Mouse (Mus musculus): ENCODE data around the gene Bet1. TPM values are rescaled to one million over a fixed set of nuclear protein-coding genes. Genes with fewer than 3 reads are reported as not detected.

Bet1 gene
- 4.0 and 8.0 TPM in 2 replicates for polyA plus RNA-seq (2012; rRNA removed)

DNA sequence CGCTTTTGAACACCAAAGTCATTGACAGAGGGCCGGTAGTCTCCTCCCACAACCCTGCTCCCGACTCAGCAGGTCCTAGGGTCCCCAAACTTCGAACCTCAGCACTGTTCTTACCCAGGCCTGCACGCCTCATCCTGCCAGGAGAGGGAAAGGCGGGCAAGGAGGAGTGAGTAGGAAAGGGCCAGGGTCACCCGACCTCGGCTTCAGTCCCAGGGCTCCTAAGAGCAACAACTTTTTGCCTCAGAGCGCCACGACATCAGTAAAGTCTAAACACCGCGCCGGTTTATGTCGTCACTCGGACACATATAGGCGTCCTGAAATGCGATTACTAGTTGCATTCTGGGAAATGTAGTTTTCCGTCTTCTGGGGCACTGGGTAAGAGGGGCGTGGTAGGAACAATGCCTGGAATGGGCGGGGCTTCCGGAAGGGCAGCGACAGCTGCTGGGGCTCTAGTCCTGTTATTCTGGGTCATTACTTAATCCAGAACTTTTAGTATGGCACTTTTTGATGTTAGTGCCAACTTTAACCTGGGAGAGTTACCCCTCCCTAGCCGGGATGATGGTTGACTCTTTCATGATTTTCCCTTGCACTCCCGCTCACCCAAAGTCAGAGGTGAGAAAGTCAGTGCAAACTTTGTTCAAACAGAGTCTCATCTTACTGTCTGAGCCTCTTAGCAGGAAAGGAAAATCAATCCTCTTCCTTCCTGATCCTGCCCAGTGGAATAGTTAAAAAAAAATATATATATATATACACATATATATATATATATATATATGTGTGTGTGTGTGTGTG, at the start of gene Bet1:
Bet1 (minus strand) TSS at position 310 of the 792 bp plus-strand sequence.
- H3K4me3 ChIP-seq (ENCODE audit: low read depth, low read length) = peak within 1 kb of the TSS; percentile 100
- TF ChIP-seq POLR2A (IDR thresholded peaks at IDR 0.05; ENCODE audit: low read depth, low read length) = 0 out of 2 replicates have a peak, but pooled peaks have one; percentile 40
- no peak for TF ChIP-seq CTCF (IDR thresholded peaks at IDR 0.05; ENCODE audit: extremely low read depth, insufficient read length, insufficient replicate concordance, low read depth, low read length)
- H3K36me3 ChIP-seq (ENCODE audit: control insufficient read depth, insufficient read depth, low read length) = 0 out of 2 replicates have a peak, but pooled peaks cover 2% of the 10 kb centered on the region
- peaks cover 2% of the 10 kb centered on the region; the same call in 1 of the 2 replicates for H3K4me1 ChIP-seq (ENCODE audit: control insufficient read depth, insufficient read depth, insufficient read length, low read length)
- WGBS = 1% methylated on average over 24 of the region's 24 CpGs
- H3K27ac ChIP-seq (ENCODE audit: insufficient read depth, low read depth, low read length) = peak within 1 kb of the TSS; percentile 83
- no peaks in the 10 kb centered on the region for H3K27me3 ChIP-seq (ENCODE audit: control insufficient read depth, insufficient read depth, low read length)

DNA sequence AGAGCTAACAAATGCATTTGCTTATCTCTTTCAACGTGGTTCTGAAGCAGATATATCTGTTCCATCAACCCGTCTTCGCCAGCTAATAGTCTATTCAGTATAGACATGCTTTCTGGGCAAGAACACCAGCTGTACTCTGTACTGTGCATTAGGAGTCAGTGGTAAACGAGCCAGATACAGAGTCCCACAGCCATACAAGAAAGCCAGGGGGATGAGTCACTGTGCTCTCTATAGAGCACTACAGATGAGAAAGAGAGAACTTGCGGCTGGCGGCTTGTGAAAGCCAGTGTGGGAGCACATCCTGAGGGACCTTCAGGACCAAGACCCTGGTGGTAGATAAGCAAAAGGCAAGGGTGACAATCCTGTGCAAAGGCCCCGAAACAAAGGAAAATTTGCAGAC, 45.5 kb upstream of the Bet1 start:
- Histone ChIP-seq H3K27ac (ENCODE audit: insufficient read depth, low read depth, low read length) (no peak overlapping the region), H3K4me1 (ENCODE audit: control insufficient read depth, insufficient read depth, insufficient read length, low read length) (no peaks in the 10 kb centered on the region), H3K4me3 (ENCODE audit: low read depth, low read length) (no peak overlapping the region), H3K36me3 (ENCODE audit: control insufficient read depth, insufficient read depth, low read length) (no peaks in the 10 kb centered on the region), H3K27me3 (ENCODE audit: control insufficient read depth, insufficient read depth, low read length) (no peaks in the 10 kb centered on the region)
- 67% methylated on average over 7 of the region's 7 CpGs for WGBS
- no peak for TF ChIP-seq POLR2A (IDR thresholded peaks at IDR 0.05; ENCODE audit: low read depth, low read length)
- TF ChIP-seq CTCF (IDR thresholded peaks at IDR 0.05; ENCODE audit: extremely low read depth, insufficient read length, insufficient replicate concordance, low read depth, low read length) = no peak

DNA sequence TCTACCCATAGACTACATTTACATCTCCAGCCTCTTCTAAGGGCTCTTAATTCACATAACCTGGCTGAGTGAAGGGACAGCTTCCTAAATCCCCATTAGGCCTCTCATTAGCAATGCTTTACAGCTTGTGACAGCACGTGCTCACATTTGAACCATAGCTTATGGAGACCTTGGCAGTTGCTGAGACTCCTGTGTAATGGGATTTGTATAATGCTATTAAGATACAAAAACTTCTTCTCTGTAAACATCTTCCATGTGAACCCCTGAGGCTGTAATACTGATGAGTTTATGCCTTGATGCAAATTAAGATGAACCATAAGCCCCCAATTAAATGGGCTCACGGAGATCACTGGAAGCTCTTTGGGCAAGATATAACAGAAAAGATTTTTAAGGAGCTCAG, 44.4 kb upstream of the Bet1 start:
- H3K27me3 ChIP-seq (ENCODE audit: control insufficient read depth, insufficient read depth, low read length) = no peaks in the 10 kb centered on the region
- H3K36me3 ChIP-seq (ENCODE audit: control insufficient read depth, insufficient read depth, low read length) = no peaks in the 10 kb centered on the region
- no peaks in the 10 kb centered on the region for H3K4me1 ChIP-seq (ENCODE audit: control insufficient read depth, insufficient read depth, insufficient read length, low read length)
- TF ChIP-seq POLR2A (IDR thresholded peaks at IDR 0.05; ENCODE audit: low read depth, low read length) (no peak), CTCF (IDR thresholded peaks at IDR 0.05; ENCODE audit: extremely low read depth, insufficient read length, insufficient replicate concordance, low read depth, low read length) (no peak)
- 58% methylated on average over 2 of the region's 2 CpGs for WGBS
- H3K4me3 ChIP-seq (ENCODE audit: low read depth, low read length) = no peak overlapping the region
- H3K27ac ChIP-seq (ENCODE audit: insufficient read depth, low read depth, low read length) = no peak overlapping the region

- no peaks in the 10 kb centered on the region for H3K4me1 ChIP-seq (ENCODE audit: control insufficient read depth, insufficient read depth, insufficient read length, low read length)
- H3K27ac ChIP-seq (ENCODE audit: insufficient read depth, low read depth, low read length) = no peak overlapping the region
- WGBS = 74% methylated on average over 1 of the region's 1 CpGs
- H3K4me3 ChIP-seq (ENCODE audit: low read depth, low read length) = no peak overlapping the region
- no peaks in the 10 kb centered on the region for H3K27me3 ChIP-seq (ENCODE audit: control insufficient read depth, insufficient read depth, low read length)
- H3K36me3 ChIP-seq (ENCODE audit: control insufficient read depth, insufficient read depth, low read length) = no peaks in the 10 kb centered on the region
- TF ChIP-seq CTCF (IDR thresholded peaks at IDR 0.05; ENCODE audit: extremely low read depth, insufficient read length, insufficient replicate concordance, low read depth, low read length) = no peak
- TF ChIP-seq POLR2A (IDR thresholded peaks at IDR 0.05; ENCODE audit: low read depth, low read length) = no peak
Measured at GRCm38 (mm10) chr6:4118611-4119010, 31.8 kb upstream of the Bet1 start.

GRCm38 (mm10) chr6:4090423-4090822, 3.7 kb upstream of the Bet1 start:
- no peak for TF ChIP-seq CTCF (IDR thresholded peaks at IDR 0.05; ENCODE audit: extremely low read depth, insufficient read length, insufficient replicate concordance, low read depth, low read length)
- no peak for TF ChIP-seq POLR2A (IDR thresholded peaks at IDR 0.05; ENCODE audit: low read depth, low read length)
- H3K36me3 ChIP-seq (ENCODE audit: control insufficient read depth, insufficient read depth, low read length) = no peaks in the 10 kb centered on the region
- H3K27ac ChIP-seq (ENCODE audit: insufficient read depth, low read depth, low read length) = no peak overlapping the region
- WGBS = 45% methylated on average over 2 of the region's 2 CpGs
- H3K4me1 ChIP-seq (ENCODE audit: control insufficient read depth, insufficient read depth, insufficient read length, low read length) = no peaks in the 10 kb centered on the region; the same call in 1 of the 2 replicates
- no peaks in the 10 kb centered on the region for H3K27me3 ChIP-seq (ENCODE audit: control insufficient read depth, insufficient read depth, low read length)
- no peak overlapping the region for H3K4me3 ChIP-seq (ENCODE audit: low read depth, low read length)

DNA sequence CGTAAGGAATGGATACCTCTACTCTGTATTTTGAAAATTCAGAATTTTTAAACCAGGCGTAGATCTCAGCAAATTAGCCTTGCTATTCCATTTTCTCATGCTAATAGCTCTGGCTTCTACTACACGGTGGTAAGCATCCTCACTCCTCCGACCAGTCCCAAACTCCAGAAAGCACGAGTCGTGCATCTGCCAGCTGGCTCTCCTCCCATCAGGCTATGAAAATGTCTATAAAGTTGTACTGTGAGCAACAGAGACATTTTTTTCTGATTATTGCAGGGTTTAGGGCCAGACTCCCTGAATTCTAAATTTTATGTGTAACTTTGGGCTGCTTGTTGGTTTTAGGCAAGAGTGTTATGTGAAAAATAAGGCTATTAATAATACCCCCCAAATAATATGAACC, 14.5 kb downstream of the Bet1 start:
- TF ChIP-seq CTCF (IDR thresholded peaks at IDR 0.05; ENCODE audit: extremely low read depth, insufficient read length, insufficient replicate concordance, low read depth, low read length) = no peak
- no peak for TF ChIP-seq POLR2A (IDR thresholded peaks at IDR 0.05; ENCODE audit: low read depth, low read length)

DNA sequence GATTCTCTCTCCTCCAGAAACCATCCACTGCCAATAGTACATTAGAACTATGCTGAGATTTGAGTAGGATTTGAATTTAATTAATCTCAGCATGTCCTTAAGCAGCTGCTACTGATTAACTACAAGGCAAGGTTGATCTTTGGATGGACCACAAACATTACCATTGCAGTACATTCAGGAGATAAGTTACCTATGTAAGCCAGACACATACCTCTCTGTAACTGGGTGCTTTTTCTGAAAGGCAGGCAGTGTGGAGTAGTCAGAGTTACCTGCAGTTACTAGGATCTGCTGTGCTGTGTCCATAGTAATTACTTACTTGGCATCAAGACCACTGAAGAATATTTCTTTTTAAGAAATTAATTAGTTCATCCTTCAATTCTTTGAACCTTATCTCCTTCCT, 17.1 kb downstream of the Bet1 start:
- H3K36me3 ChIP-seq (ENCODE audit: control insufficient read depth, insufficient read depth, low read length) = no peaks in the 10 kb centered on the region
- H3K27ac ChIP-seq (ENCODE audit: insufficient read depth, low read depth, low read length) = no peak overlapping the region
- no peaks in the 10 kb centered on the region for H3K4me1 ChIP-seq (ENCODE audit: control insufficient read depth, insufficient read depth, insufficient read length, low read length)
- H3K27me3 ChIP-seq (ENCODE audit: control insufficient read depth, insufficient read depth, low read length) = no peaks in the 10 kb centered on the region
- no peak overlapping the region for H3K4me3 ChIP-seq (ENCODE audit: low read depth, low read length)
- TF ChIP-seq POLR2A (IDR thresholded peaks at IDR 0.05; ENCODE audit: low read depth, low read length) (no peak), CTCF (IDR thresholded peaks at IDR 0.05; ENCODE audit: extremely low read depth, insufficient read length, insufficient replicate concordance, low read depth, low read length) (no peak)

More for the DNA sequence above, 14.5 kb downstream of the Bet1 start:
- H3K27me3 ChIP-seq (ENCODE audit: control insufficient read depth, insufficient read depth, low read length) = no peaks in the 10 kb centered on the region
- no peak overlapping the region for H3K4me3 ChIP-seq (ENCODE audit: low read depth, low read length)
- WGBS = 79% methylated on average over 6 of the region's 6 CpGs
- H3K36me3 ChIP-seq (ENCODE audit: control insufficient read depth, insufficient read depth, low read length) = no peaks in the 10 kb centered on the region; the same call in 1 of the 2 replicates
- no peaks in the 10 kb centered on the region for H3K4me1 ChIP-seq (ENCODE audit: control insufficient read depth, insufficient read depth, insufficient read length, low read length)
- H3K27ac ChIP-seq (ENCODE audit: insufficient read depth, low read depth, low read length) = no peak overlapping the region

Data from small intestine, adult 2 months (tissue).